Comparison of ENCODE assay signal across 9 mouse cellular contexts in the genomic region with DNA sequence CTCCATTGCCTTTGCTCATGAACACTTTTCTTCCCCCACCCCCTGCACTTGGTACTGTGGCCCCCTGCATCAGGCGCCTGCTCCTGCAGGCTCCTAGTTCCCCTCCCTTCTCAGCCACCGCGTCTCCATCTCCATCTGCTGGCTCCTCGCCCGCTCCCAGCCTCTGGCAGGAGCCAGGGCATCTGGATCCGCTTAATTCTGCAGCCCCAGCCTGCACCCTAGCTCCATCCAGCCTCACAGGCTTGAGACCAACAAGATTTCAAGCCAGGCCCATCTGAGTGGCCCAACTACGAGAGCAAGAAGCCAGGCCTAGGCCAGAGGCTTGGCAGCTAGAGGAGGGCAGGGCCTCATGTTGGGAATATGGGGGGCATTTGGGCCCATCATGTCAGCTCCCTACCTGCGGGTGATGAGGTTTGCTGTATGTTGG. TPM values are rescaled to one million over a fixed set of nuclear protein-coding genes. Genes with fewer than 3 reads are reported as not detected.
DNase-seq lines count a peak whose midpoint lies in the region; ATAC-seq and TF ChIP-seq lines count a peak whose summit lies in the region.
"Not testable (repeated sequence)": the region's sequence is repeated elsewhere in the genome, so short reads cannot be mapped to it uniquely, and the experiment has no call there.
"Had no signal": no experiment of that assay in that cellular context is flagged by ENCODE, and none has a peak within 500 bp of the region (broad histone marks: within the 10 kb centered on the region; RNA-seq: fewer than 3 reads in every experiment).

No protein-coding gene starts in this region.

- peaks cover 18% of the 10 kb centered on the region for H3K36me3 ChIP-seq in E14TG2a.4 (ENCODE audit: insufficient read depth, low read length)
- not testable (repeated sequence) for H3K36me3 ChIP-seq in forebrain, embryonic 15.5 days; intestine, embryonic 15.5 days
- H3K36me3 ChIP-seq in heart, embryonic 13.5 days = peaks cover 35% of the 10 kb centered on the region

- intact Hi-C loops in left cerebral cortex, postnatal 4 days (cut with DNase I) = not testable (repeated sequence)

- not testable (repeated sequence) for H3K9ac ChIP-seq in forebrain, embryonic 15.5 days (replicated peaks)
- peak overlapping the region; percentile 84 for H3K9ac ChIP-seq in heart, embryonic 13.5 days
- H3K9ac ChIP-seq in intestine, embryonic 15.5 days = peak overlapping the region; percentile 37

- 0 out of 2 replicates have a peak, but pooled peaks have one; percentile 33 for ATAC-seq in forebrain, embryonic 15.5 days (replicated peaks)
- ATAC-seq in heart, embryonic 13.5 days (ENCODE audit: extremely low read depth, insufficient number of reproducible peaks, low FRiP score, low TSS enrichment); intestine, embryonic 15.5 days: not testable (repeated sequence)

- H3K27ac ChIP-seq in forebrain, embryonic 15.5 days (replicated peaks) = 0 out of 2 replicates have a peak overlapping the region, but pooled peaks have one; percentile 15
- peak overlapping the region; percentile 98 for H3K27ac ChIP-seq in heart, embryonic 13.5 days (replicated peaks)
- H3K27ac ChIP-seq in intestine, embryonic 15.5 days = peak overlapping the region; percentile 92

- peaks cover 53% of the 10 kb centered on the region for H3K4me1 ChIP-seq in E14TG2a.4 (replicated peaks; ENCODE audit: low read depth, low read length)
- peaks cover 32% of the 10 kb centered on the region for H3K4me1 ChIP-seq in forebrain, embryonic 15.5 days
- peaks cover 53% of the 10 kb centered on the region for H3K4me1 ChIP-seq in heart, embryonic 13.5 days
- H3K4me1 ChIP-seq in intestine, embryonic 15.5 days (replicated peaks) = peaks cover 33% of the 10 kb centered on the region

- not testable (repeated sequence) for TF ChIP-seq CTCF in E14TG2a.4 (conservative IDR thresholded peaks at IDR 0.05; ENCODE audit: low read length)

- H3K9me3 ChIP-seq in E14TG2a.4 (ENCODE audit: low read length); forebrain, embryonic 15.5 days; heart, embryonic 13.5 days; intestine, embryonic 15.5 days: not testable (repeated sequence)

- H3K27me3 ChIP-seq in E14TG2a.4 (ENCODE audit: insufficient read depth, low read length); forebrain, embryonic 15.5 days; heart, embryonic 13.5 days (replicated peaks); intestine, embryonic 15.5 days (replicated peaks): not testable (repeated sequence)

- 42% methylated on average over 8 of the region's 8 CpGs for WGBS in forebrain, embryonic 15.5 days
- 36% methylated on average over 8 of the region's 8 CpGs for WGBS in heart, embryonic 13.5 days
- 32% methylated on average over 8 of the region's 8 CpGs for WGBS in intestine, embryonic 15.5 days

- DNase-seq in cerebellum, postnatal 10 days = peak; percentile 88 to 93
- peak; percentile 87 for DNase-seq in left cerebral cortex, postnatal 4 days
- DNase-seq in lung, postnatal 25 days (ENCODE audit: low spot score) = peak; percentile 31
- DNase-seq in right cerebral cortex, postnatal 10 days (ENCODE audit: low spot score in 2 of 2) = peak; percentile 73 to 76

- not testable (repeated sequence) for H3K4me2 ChIP-seq in forebrain, embryonic 15.5 days (replicated peaks)
- H3K4me2 ChIP-seq in heart, embryonic 13.5 days = peak overlapping the region; percentile 83
- peak overlapping the region; percentile 74 for H3K4me2 ChIP-seq in intestine, embryonic 15.5 days (replicated peaks)

- H3K4me3 ChIP-seq in E14TG2a.4 (replicated peaks; ENCODE audit: low read length) = peak overlapping the region; percentile 67
- H3K4me3 ChIP-seq in forebrain, embryonic 15.5 days = not testable (repeated sequence)
- H3K4me3 ChIP-seq in heart, embryonic 13.5 days = peak overlapping the region; percentile 58
- H3K4me3 ChIP-seq in intestine, embryonic 15.5 days (replicated peaks) = peak overlapping the region; percentile 47

RNA-seq across cellular contexts. Expression of a gene that starts 6.7 kb away (rescaled TPM):
- polyA plus RNA-seq in forebrain, embryonic 15.5 days (2015; fragmentation: Nextera tagmentation; extraction: Ambion mirVana) = 46.3 and 46.5 TPM in 2 replicates
- 63.3 and 69.8 TPM in 2 replicates for polyA plus RNA-seq in heart, embryonic 13.5 days (2015; fragmentation: Nextera tagmentation; extraction: Ambion mirVana)
- polyA plus RNA-seq in intestine, embryonic 15.5 days (2015; fragmentation: Nextera tagmentation; extraction: Ambion mirVana) = 94.7 and 108 TPM in 2 replicates
- 10 to 100 TPM; 45.7 to 49.7 TPM for total RNA-seq in left cerebral cortex, postnatal 4 days (2021)

RNA-seq across cellular contexts. Expression of a gene that starts 7.7 kb away (rescaled TPM):
- polyA plus RNA-seq in forebrain, embryonic 15.5 days (2015; fragmentation: Nextera tagmentation; extraction: Ambion mirVana) = 22.7 and 23.5 TPM in 2 replicates
- 54.1 and 61.6 TPM in 2 replicates for polyA plus RNA-seq in heart, embryonic 13.5 days (2015; fragmentation: Nextera tagmentation; extraction: Ambion mirVana)
- polyA plus RNA-seq in intestine, embryonic 15.5 days (2015; fragmentation: Nextera tagmentation; extraction: Ambion mirVana) = 64.8 and 70.9 TPM in 2 replicates
- total RNA-seq in left cerebral cortex, postnatal 4 days (2021) = 10 to 100 TPM; 52.7 to 54.4 TPM

RNA-seq across cellular contexts. Expression of a gene that starts 11.3 kb away (rescaled TPM):
- 213 and 219 TPM in 2 replicates for polyA plus RNA-seq in forebrain, embryonic 15.5 days (2015; fragmentation: Nextera tagmentation; extraction: Ambion mirVana)
- polyA plus RNA-seq in heart, embryonic 13.5 days (2015; fragmentation: Nextera tagmentation; extraction: Ambion mirVana) = 44.5 and 49.3 TPM in 2 replicates
- 30.5 and 31.9 TPM in 2 replicates for polyA plus RNA-seq in intestine, embryonic 15.5 days (2015; fragmentation: Nextera tagmentation; extraction: Ambion mirVana)
- 100 to 1,000 TPM; 256 to 262 TPM for total RNA-seq in left cerebral cortex, postnatal 4 days (2021)

RNA-seq across cellular contexts. Expression of a gene that starts 31.8 kb away (rescaled TPM):
- polyA plus RNA-seq in forebrain, embryonic 15.5 days (2015; fragmentation: Nextera tagmentation; extraction: Ambion mirVana) = 0.13 and 0.18 TPM in 2 replicates
- not detected in 2 replicates for polyA plus RNA-seq in heart, embryonic 13.5 days (2015; fragmentation: Nextera tagmentation; extraction: Ambion mirVana)
- not detected in 2 replicates for polyA plus RNA-seq in intestine, embryonic 15.5 days (2015; fragmentation: Nextera tagmentation; extraction: Ambion mirVana)
- total RNA-seq in left cerebral cortex, postnatal 4 days (2021) = under 1 TPM; 0.22 to 0.26 TPM
- total RNA-seq: granulocyte monocyte progenitor cell, adult 5-6 weeks had no signal

RNA-seq across cellular contexts. Expression of a gene that starts 39.7 kb away (rescaled TPM):
- polyA plus RNA-seq in forebrain, embryonic 15.5 days (2015; fragmentation: Nextera tagmentation; extraction: Ambion mirVana) = 304 and 307 TPM in 2 replicates
- polyA plus RNA-seq in heart, embryonic 13.5 days (2015; fragmentation: Nextera tagmentation; extraction: Ambion mirVana) = 128 and 139 TPM in 2 replicates
- 122 and 131 TPM in 2 replicates for polyA plus RNA-seq in intestine, embryonic 15.5 days (2015; fragmentation: Nextera tagmentation; extraction: Ambion mirVana)
- total RNA-seq in left cerebral cortex, postnatal 4 days (2021) = 100 to 1,000 TPM; 161 to 166 TPM

Comparison
In these comparisons a context has a peak if more than half of its experiments do, and no peak if none do; other contexts are left out.
1. DNase-seq: peak in every context shown above with its lines; median percentile 90 in cerebellum, postnatal 10 days; 87 in left cerebral cortex, postnatal 4 days; 74 in right cerebral cortex, postnatal 10 days; 31 in lung, postnatal 25 days.
2. H3K27ac ChIP-seq: peak in every context shown above with its lines; median percentile 98 in heart, embryonic 13.5 days; 92 in intestine, embryonic 15.5 days; 15 in forebrain, embryonic 15.5 days.